Mouse (Mus musculus) central nervous system, embryonic 11.5 days (tissue): ENCODE measurements around the gene Gm8050. TPM values are rescaled to one million over a fixed set of nuclear protein-coding genes. Genes with fewer than 3 reads are reported as not detected.

Experiments
- polyA plus RNA-seq: library from polyadenylated mRNA; depleted of rRNA; stranded (reverse); fragments of >200 nt; gene quantifications from 2 replicates; pipeline ENCODE4 v1.2.3, GENCODE M21; 2012; rRNA removed

Gene Gm8050
- polyA plus RNA-seq: 0.11 TPM in 1 of 2 replicates, not detected in the other

DNA sequence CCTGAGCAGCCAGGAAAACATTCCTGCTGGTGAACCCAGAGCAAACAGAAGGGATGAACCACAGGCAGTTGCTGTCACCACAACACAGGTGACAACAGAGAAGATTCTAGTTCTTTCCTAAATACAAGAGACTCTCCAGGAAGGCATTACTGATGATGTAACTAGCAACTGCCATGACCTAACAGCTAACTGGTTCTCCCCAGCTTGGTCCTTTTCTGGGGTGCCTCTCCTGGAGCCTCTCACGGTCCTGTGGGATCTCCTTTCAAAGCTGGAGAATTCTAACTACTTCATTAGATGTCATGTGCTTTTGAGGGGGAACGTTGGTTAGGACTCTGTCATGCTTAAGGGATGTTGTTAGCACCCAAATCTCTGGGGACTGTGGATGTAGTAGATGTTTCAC, at the start of gene Gm8050:
Gene Gm8050 (minus strand): TSS at position 101 of the 400 bp plus-strand sequence.

GRCm38 (mm10) chr14:6742232-6742631, 22.2 kb upstream of the Gm8050 start, which contains the start of gene Gm3636:
TSS of gene Gm3636 (minus strand) at chr14:6742332.

GRCm38 (mm10) chr14:6684070-6684469, 36.0 kb downstream of the Gm8050 start, which contains the start of gene Gm10251:
TSS of gene Gm10251 (minus strand) at chr14:6684170.

Other genes with a start within 250 kb of the Gm8050 start
- not detected in 2 replicates for gene Gm8356, start 183.0 kb downstream of the Gm8050 start, polyA plus RNA-seq
- 0.24 and 0.61 TPM in 2 replicates for gene Gm3629, start 129.6 kb downstream of the Gm8050 start, polyA plus RNA-seq
- 0.16 TPM in 1 of 2 replicates, not detected in the other for gene Gm3460, start 97.8 kb downstream of the Gm8050 start, polyA plus RNA-seq
- not detected in 2 replicates for gene Gm10251, start 36.1 kb downstream of the Gm8050 start, polyA plus RNA-seq
- 15.2 and 25.0 TPM in 2 replicates for gene Gm3636, start 22.1 kb upstream of the Gm8050 start, polyA plus RNA-seq
- not detected in 2 replicates for gene Gm8362, start 54.2 kb upstream of the Gm8050 start, polyA plus RNA-seq
- not detected in 2 replicates for gene Gm3642, start 120.1 kb upstream of the Gm8050 start, polyA plus RNA-seq
- 1.7 and 3.6 TPM in 2 replicates for gene Gm3667, start 169.7 kb upstream of the Gm8050 start, polyA plus RNA-seq